Mouse (Mus musculus): ENCODE data around the gene Etv3. TPM values are rescaled to one million over a fixed set of nuclear protein-coding genes. Genes with fewer than 3 reads are reported as not detected.

The Etv3 gene
- polyA plus RNA-seq, 1 experiment from 2014 or later = 7.3 TPM

DNA sequence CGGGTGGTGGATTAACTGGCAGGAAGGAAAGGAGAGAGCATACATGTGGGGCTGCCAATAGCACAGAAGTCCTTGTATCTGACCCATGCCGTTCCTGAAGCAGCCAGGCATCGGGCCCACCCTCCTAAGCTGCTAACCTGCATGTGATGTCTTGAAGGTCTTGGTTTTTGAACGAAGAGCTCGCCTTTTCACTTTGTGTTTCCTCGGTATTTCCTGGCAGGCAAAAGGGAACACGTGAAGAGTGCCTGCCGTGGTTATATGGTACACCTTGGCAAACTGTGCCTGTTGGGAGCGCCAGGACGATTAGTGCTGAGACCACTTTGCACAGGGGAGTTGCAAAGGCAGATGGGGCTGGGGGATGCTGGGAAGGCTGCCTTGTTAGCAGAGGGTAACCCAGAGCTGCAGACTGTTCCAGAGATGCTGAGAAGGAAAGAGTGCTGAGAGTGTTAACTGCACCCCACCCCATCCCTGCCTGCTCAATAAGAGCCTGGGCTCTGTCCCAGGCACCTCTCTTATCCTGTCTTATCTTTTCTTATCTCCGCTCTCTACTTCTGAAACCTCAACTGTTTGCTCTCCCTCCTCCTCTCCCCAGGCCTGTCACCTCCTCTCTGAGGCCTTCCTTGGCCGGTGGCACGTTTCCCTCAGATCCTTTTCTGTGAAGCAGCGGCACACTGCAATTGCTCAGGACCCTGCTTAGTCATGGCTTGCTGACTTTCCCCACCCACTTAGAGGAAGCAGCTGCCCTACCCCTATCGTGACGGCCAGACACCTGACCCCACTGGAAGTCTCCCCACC is 13.0 kb upstream of the Etv3 start:
- Histone ChIP-seq H3K9ac (replicated peaks; ENCODE audit: low read depth, low read length) (no peak overlapping the region), H3K36me3 (ENCODE audit: control insufficient read depth, insufficient read depth, low read length) (no peaks in the 10 kb centered on the region), H3K4me3 (ENCODE audit: low read depth, low read length) (no peak overlapping the region), H3K9me3 (ENCODE audit: control insufficient read depth, low read length) (no peaks in the 10 kb centered on the region), H3K4me2 (ENCODE audit: low read depth, low read length) (no peak overlapping the region), H3K27ac (ENCODE audit: low read depth, low read length) (no peak overlapping the region), H3K4me1 (ENCODE audit: control insufficient read depth, insufficient read depth, low read length) (no peaks in the 10 kb centered on the region), H3K27me3 (ENCODE audit: control insufficient read depth, insufficient read depth, low read length) (no peaks in the 10 kb centered on the region)
- no peak for ATAC-seq (ENCODE audit: low read depth)
- WGBS = 59% methylated on average over 16 of the region's 16 CpGs

DNA sequence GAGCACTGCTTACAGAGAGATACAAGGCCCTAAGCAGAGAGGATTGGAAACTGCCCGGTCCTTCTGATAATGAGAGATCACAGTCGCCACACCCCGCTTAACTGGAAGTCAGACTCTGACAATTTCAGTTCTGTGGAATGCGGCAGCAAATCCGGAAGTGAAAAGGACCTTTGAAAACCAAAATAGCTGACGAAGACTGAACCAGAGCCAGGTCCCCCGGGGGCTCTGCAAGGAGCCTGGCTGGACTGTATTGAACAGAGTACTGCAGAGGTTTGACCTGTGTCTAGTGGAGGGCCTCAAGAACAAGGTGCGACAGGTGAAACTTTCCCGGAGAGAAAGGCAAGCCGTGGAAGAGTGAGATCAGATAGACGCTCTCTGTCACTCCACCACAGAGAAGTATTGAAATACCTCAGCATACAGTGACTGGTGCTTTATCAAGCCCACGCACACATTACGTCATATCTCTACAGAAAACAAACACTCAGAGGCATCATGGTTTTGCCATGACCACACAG is 9.6 kb upstream of the Etv3 start:
- no peaks in the 10 kb centered on the region for H3K36me3 ChIP-seq (ENCODE audit: control insufficient read depth, insufficient read depth, low read length)
- H3K4me3 ChIP-seq (ENCODE audit: low read depth, low read length) = no peak overlapping the region
- no peaks in the 10 kb centered on the region for H3K9me3 ChIP-seq (ENCODE audit: control insufficient read depth, low read length)
- no peaks in the 10 kb centered on the region for H3K27me3 ChIP-seq (ENCODE audit: control insufficient read depth, insufficient read depth, low read length)
- no peak overlapping the region for H3K27ac ChIP-seq (ENCODE audit: low read depth, low read length)
- no peak for ATAC-seq (ENCODE audit: low read depth)
- H3K4me1 ChIP-seq (ENCODE audit: control insufficient read depth, insufficient read depth, low read length) = no peaks in the 10 kb centered on the region
- no peak overlapping the region for H3K4me2 ChIP-seq (ENCODE audit: low read depth, low read length)
- H3K9ac ChIP-seq (replicated peaks; ENCODE audit: low read depth, low read length) = no peak overlapping the region
- WGBS = 73% methylated on average over 13 of the region's 13 CpGs

DNA sequence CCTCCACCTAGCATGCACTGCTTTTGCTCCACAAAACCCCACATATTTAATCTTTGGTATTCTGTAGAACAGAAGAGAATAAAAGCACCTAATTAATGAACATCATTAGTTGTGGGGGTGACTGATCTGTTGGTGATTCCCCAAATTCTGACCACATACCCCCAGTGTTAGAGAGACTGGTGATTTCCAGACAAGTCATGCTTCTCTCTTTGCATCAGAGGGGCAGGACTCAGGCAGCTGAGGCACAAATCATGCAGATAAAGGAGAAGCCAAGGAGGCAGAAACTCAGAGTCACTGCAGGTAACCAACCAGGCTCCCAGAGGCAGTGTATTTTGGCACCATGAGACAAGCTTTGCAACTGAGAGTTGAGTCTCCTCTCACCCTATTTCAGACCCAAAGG is 6.8 kb upstream of the Etv3 start:
- Histone ChIP-seq H3K27me3 (ENCODE audit: control insufficient read depth, insufficient read depth, low read length) (no peaks in the 10 kb centered on the region), H3K27ac (ENCODE audit: low read depth, low read length) (no peak overlapping the region), H3K4me3 (ENCODE audit: low read depth, low read length) (no peak overlapping the region), H3K4me1 (ENCODE audit: control insufficient read depth, insufficient read depth, low read length) (no peaks in the 10 kb centered on the region), H3K9me3 (ENCODE audit: control insufficient read depth, low read length) (no peaks in the 10 kb centered on the region), H3K4me2 (ENCODE audit: low read depth, low read length) (no peak overlapping the region), H3K36me3 (ENCODE audit: control insufficient read depth, insufficient read depth, low read length) (no peaks in the 10 kb centered on the region), H3K9ac (replicated peaks; ENCODE audit: low read depth, low read length) (no peak overlapping the region)
- ATAC-seq (ENCODE audit: low read depth) = no peak

DNA sequence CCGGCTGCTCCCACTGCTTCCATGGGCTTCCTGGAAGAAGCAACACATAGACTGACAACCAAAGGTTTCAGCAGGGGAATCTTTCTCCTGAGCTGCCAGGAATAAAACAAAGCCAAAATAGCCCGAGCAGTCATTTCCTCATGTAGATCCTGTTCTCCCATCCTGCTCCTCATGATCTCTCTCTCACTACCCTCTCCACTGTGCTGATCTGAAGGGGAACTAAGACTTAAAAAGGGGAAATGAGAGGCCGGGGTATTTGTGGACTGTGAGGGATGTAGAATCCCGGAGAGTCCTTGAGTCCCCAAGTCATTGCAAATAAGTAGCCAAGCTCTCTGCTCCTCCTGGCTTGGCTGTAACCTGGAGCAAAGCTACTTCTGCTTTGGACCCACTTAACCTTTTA is 4.1 kb upstream of the Etv3 start:
- no peak overlapping the region for H3K27ac ChIP-seq (ENCODE audit: low read depth, low read length)
- no peak for ATAC-seq (ENCODE audit: low read depth)
- H3K9me3 ChIP-seq (ENCODE audit: control insufficient read depth, low read length) = no peaks in the 10 kb centered on the region
- H3K9ac ChIP-seq (replicated peaks; ENCODE audit: low read depth, low read length) = no peak overlapping the region
- H3K4me2 ChIP-seq (ENCODE audit: low read depth, low read length) = no peak overlapping the region
- 83% methylated on average over 4 of the region's 4 CpGs for WGBS
- no peaks in the 10 kb centered on the region for H3K27me3 ChIP-seq (ENCODE audit: control insufficient read depth, insufficient read depth, low read length)
- peaks cover 4% of the 10 kb centered on the region for H3K4me1 ChIP-seq (ENCODE audit: control insufficient read depth, insufficient read depth, low read length)
- H3K36me3 ChIP-seq (ENCODE audit: control insufficient read depth, insufficient read depth, low read length) = no peaks in the 10 kb centered on the region
- no peak overlapping the region for H3K4me3 ChIP-seq (ENCODE audit: low read depth, low read length)

DNA sequence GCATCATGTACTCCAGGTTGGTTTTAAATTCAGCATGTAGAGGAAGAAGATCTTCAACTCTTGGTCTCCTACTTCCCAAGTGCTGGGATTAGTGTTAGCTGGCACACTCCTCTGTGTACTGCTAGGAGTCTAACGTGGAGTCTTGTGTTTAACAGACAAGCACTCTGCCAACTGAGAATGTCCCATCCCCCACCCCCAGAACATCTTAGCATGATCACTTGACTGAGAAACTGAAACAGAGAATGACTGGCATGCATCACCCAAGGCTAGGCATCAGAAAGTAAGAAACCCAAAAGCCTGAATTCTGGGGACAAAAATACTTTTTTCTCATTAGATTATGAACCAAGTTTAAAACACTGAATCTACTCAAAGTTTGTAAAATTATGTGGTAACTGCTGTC is 3.4 kb upstream of the Etv3 start:
- H3K4me1 ChIP-seq (ENCODE audit: control insufficient read depth, insufficient read depth, low read length) = peaks cover 11% of the 10 kb centered on the region
- no peak overlapping the region for H3K4me2 ChIP-seq (ENCODE audit: low read depth, low read length)
- WGBS = 63% methylated on average over 1 of the region's 1 CpGs
- no peak overlapping the region for H3K27ac ChIP-seq (ENCODE audit: low read depth, low read length)
- H3K4me3 ChIP-seq (ENCODE audit: low read depth, low read length) = no peak overlapping the region
- H3K36me3 ChIP-seq (ENCODE audit: control insufficient read depth, insufficient read depth, low read length) = no peaks in the 10 kb centered on the region
- H3K9me3 ChIP-seq (ENCODE audit: control insufficient read depth, low read length) = no peaks in the 10 kb centered on the region
- no peaks in the 10 kb centered on the region for H3K27me3 ChIP-seq (ENCODE audit: control insufficient read depth, insufficient read depth, low read length)
- no peak overlapping the region for H3K9ac ChIP-seq (replicated peaks; ENCODE audit: low read depth, low read length)
- no peak for ATAC-seq (ENCODE audit: low read depth)

DNA sequence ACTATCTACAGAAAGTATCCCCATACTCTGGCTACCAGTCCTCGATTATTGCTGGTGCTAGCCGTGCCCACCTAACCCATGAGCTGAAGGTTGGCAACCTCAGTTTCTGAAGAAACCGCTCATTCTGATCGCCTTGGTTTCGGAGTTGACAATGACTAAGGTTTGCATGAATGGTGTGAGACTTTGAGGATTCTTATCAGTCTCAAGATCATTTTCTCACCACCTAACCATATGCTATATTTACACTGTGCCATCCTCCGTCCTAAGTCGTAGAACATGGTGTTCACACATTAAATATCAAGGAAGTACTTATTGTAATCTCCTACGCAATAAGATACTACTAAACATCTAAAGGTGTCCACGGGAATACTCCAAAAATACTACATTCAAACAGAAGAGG is 1.5 kb upstream of the Etv3 start:
- H3K9ac ChIP-seq (replicated peaks; ENCODE audit: low read depth, low read length) = no peak overlapping the region
- H3K9me3 ChIP-seq (ENCODE audit: control insufficient read depth, low read length) = no peaks in the 10 kb centered on the region
- peaks cover 11% of the 10 kb centered on the region for H3K4me1 ChIP-seq (ENCODE audit: control insufficient read depth, insufficient read depth, low read length)
- H3K27ac ChIP-seq (ENCODE audit: low read depth, low read length) = no peak overlapping the region
- H3K4me2 ChIP-seq (ENCODE audit: low read depth, low read length) = no peak overlapping the region
- peaks cover 5% of the 10 kb centered on the region for H3K36me3 ChIP-seq (ENCODE audit: control insufficient read depth, insufficient read depth, low read length)
- no peaks in the 10 kb centered on the region for H3K27me3 ChIP-seq (ENCODE audit: control insufficient read depth, insufficient read depth, low read length)
- H3K4me3 ChIP-seq (ENCODE audit: low read depth, low read length) = no peak overlapping the region
- no peak for ATAC-seq (ENCODE audit: low read depth)
- 95% methylated on average over 9 of the region's 9 CpGs for WGBS

DNA sequence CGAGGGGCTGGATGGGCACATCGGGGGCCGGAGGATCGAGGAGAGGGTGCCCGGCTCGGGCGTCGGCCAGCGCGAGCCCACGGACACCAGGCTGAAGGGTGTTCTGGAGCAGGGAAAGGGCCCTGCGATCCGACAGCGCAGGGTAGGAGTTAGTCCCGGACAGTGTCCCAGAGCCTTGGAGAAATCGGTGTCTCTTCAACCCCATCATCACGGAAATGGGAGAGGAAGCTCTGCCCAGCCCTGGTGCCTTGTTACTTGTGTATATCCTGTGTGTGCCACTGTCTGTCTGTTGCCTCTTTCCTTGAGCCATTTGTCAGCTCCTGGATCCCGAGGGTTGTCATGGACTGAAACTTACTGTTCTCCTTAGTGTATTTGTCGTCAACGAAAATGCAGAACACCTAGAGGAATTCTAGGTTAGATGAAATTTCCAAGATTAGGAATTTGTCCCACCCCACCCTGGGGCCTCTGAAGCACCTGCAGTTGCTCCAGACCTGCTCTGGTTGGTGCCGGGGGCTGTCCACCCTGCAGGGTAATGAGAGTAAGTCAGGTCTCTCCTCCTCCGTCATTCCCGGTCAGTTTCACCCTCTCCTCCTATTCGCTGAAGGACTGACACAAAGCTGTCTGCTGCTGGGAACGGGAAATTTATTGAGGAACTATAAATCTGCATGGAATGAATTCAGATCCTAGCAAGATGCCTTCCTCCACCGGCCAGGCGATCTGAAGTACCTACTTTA is 797 bp downstream of the Etv3 start:
- Histone ChIP-seq H3K4me2 (ENCODE audit: low read depth, low read length) (peak overlapping the region; percentile 89), H3K27me3 (ENCODE audit: control insufficient read depth, insufficient read depth, low read length) (no peaks in the 10 kb centered on the region), H3K9me3 (ENCODE audit: control insufficient read depth, low read length) (no peaks in the 10 kb centered on the region), H3K4me1 (ENCODE audit: control insufficient read depth, insufficient read depth, low read length) (peaks cover 11% of the 10 kb centered on the region), H3K9ac (replicated peaks; ENCODE audit: low read depth, low read length) (peak overlapping the region; percentile 91), H3K4me3 (ENCODE audit: low read depth, low read length) (peak overlapping the region; percentile 86), H3K27ac (ENCODE audit: low read depth, low read length) (peak overlapping the region; percentile 91), H3K36me3 (ENCODE audit: control insufficient read depth, insufficient read depth, low read length) (peaks cover 28% of the 10 kb centered on the region)
- WGBS = 2% methylated on average over 27 of the region's 27 CpGs
- peak; percentile 57 for ATAC-seq (ENCODE audit: low read depth)

DNA sequence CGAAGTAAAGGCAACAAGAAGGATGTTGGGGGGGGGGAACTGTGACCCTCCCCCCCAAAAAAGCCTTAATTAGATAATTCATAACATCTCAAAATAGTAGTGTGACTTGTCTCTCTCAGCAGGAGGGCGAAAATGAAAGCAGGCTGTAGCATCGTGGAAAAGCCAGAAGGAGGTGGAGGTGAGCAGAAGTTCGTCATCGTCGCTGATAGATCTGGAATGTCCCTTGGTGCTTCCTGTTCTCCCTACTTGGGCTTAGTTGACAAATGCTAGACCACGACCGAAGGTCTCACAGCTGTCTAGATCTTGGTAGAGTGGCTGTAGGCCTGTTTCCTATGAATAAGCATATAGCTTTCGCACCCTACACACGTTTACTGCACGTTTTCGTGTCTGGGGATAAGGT is 1.9 kb downstream of the Etv3 start:
- H3K4me3 ChIP-seq (ENCODE audit: low read depth, low read length) = no peak overlapping the region
- no peak overlapping the region for H3K4me2 ChIP-seq (ENCODE audit: low read depth, low read length)
- H3K27ac ChIP-seq (ENCODE audit: low read depth, low read length) = no peak overlapping the region
- WGBS = 92% methylated on average over 12 of the region's 12 CpGs
- H3K9ac ChIP-seq (replicated peaks; ENCODE audit: low read depth, low read length) = no peak overlapping the region
- H3K27me3 ChIP-seq (ENCODE audit: control insufficient read depth, insufficient read depth, low read length) = no peaks in the 10 kb centered on the region
- H3K9me3 ChIP-seq (ENCODE audit: control insufficient read depth, low read length) = no peaks in the 10 kb centered on the region
- H3K4me1 ChIP-seq (ENCODE audit: control insufficient read depth, insufficient read depth, low read length) = peaks cover 11% of the 10 kb centered on the region
- ATAC-seq (ENCODE audit: low read depth) = no peak
- H3K36me3 ChIP-seq (ENCODE audit: control insufficient read depth, insufficient read depth, low read length) = peaks cover 29% of the 10 kb centered on the region

DNA sequence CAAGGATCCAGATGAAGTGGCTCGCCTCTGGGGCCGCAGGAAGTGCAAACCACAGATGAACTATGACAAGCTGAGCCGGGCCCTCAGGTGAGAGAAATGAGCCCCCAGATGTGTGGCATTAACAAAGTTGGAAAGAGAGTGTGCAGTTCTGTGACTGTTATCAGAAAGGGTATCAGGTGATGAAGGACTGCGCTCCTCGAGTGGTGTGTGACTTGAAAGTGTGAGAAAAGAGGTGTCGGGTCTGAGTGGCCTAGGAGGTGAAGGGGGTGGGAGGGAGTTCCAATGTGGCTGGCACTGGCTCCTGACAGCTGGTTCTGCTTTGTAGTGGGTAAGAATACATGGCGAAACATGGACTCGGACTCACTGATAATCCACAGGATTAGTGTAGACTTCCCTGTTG is 2.8 kb downstream of the Etv3 start:
- Histone ChIP-seq H3K9me3 (ENCODE audit: control insufficient read depth, low read length) (no peaks in the 10 kb centered on the region), H3K27me3 (ENCODE audit: control insufficient read depth, insufficient read depth, low read length) (no peaks in the 10 kb centered on the region), H3K36me3 (ENCODE audit: control insufficient read depth, insufficient read depth, low read length) (peaks cover 33% of the 10 kb centered on the region), H3K27ac (ENCODE audit: low read depth, low read length) (no peak overlapping the region), H3K4me2 (ENCODE audit: low read depth, low read length) (no peak overlapping the region), H3K9ac (replicated peaks; ENCODE audit: low read depth, low read length) (no peak overlapping the region), H3K4me3 (ENCODE audit: low read depth, low read length) (no peak overlapping the region), H3K4me1 (ENCODE audit: control insufficient read depth, insufficient read depth, low read length) (peaks cover 11% of the 10 kb centered on the region)
- WGBS = 95% methylated on average over 6 of the region's 8 CpGs
- ATAC-seq (ENCODE audit: low read depth) = no peak

All from neural tube, embryonic 14.5 days (tissue).